Mouse (Mus musculus) hindbrain, postnatal 0 days (tissue): ENCODE measurements around the gene Extl1. TPM values are rescaled to one million over a fixed set of nuclear protein-coding genes. Genes with fewer than 3 reads are reported as not detected.

Experiments
- ATAC-seq: fragments of 200-750 bp; cut with Nextera tagmentation; 2 replicates; pipeline ENCODE4 v1.8.0; 2017; ENCODE audit warnings: mild to moderate bottlenecking, moderate TSS enrichment, moderate library complexity
- DNase-seq: peaks from one replicate; pipeline ENCODE4 v3.0.0-alpha.2; 2015; ENCODE audit warnings: low spot score
- H3K27ac ChIP-seq: fragments of 300-500 bp; sonication (generic); 2 replicates; pipeline ENCODE4 v1.5.1; 2014; ENCODE audit warnings: mild to moderate bottlenecking
- H3K27me3 ChIP-seq: fragments of 300-500 bp; sonication (generic); 2 replicates; pipeline ENCODE4 v1.6.1; 2014; ENCODE audit warnings: low read length, mixed read lengths; ENCODE audit not compliant: insufficient read depth
- H3K36me3 ChIP-seq: fragments of 300-500 bp; sonication (generic); 2 replicates; pipeline ENCODE4 v1.6.1; 2014; ENCODE audit warnings: low read length, mixed read lengths; ENCODE audit not compliant: insufficient read depth
- H3K4me1 ChIP-seq: fragments of 300-500 bp; sonication (generic); 2 replicates; pipeline ENCODE4 v1.6.1; 2014; ENCODE audit warnings: antibody characterized with exemption, low read length, mixed read lengths; ENCODE audit not compliant: insufficient read depth
- H3K4me2 ChIP-seq: fragments of 300-500 bp; sonication (generic); 2 replicates; pipeline ENCODE4 v1.6.1; 2014; ENCODE audit warnings: low read depth, mild to moderate bottlenecking, low read length, moderate library complexity, mixed read lengths
- H3K4me3 ChIP-seq: fragments of 300-500 bp; sonication (generic); 2 replicates; pipeline ENCODE4 v1.5.1; 2014; ENCODE audit warnings: low read length
- H3K9ac ChIP-seq: fragments of 300-500 bp; sonication (generic); replicated peaks from 2 replicates; pipeline ENCODE4 v1.6.1; 2014; ENCODE audit warnings: mild to moderate bottlenecking, low read length, moderate library complexity, mixed read lengths
- H3K9me3 ChIP-seq: fragments of 300-500 bp; sonication (generic); 2 replicates; pipeline ENCODE4 v1.6.1; 2016; ENCODE audit warnings: low read length, mixed read lengths
- CTCF ChIP-seq: IDR thresholded peaks from 2 replicates; pipeline ENCODE4 v1.5.1; 2016; ENCODE audit warnings: antibody characterized with exemption, control low read depth, low read depth
- WGBS: fragments of 180-500 bp; shearing (Covaris S2); extraction: QIAGEN DNeasy Blood & Tissue Kit; methylation state at CpG from one replicate; pipeline ENCODE4 v1.1.7; 2014; 5-methylcytosine and 5-hydroxymethylcytosine counted together
- polyA plus RNA-seq: library from polyadenylated mRNA; unstranded; fragments of >200 nt; fragmentation: Nextera tagmentation; extraction: Ambion mirVana; gene quantifications from 2 replicates; pipeline ENCODE4 v1.2.1, GENCODE M21; 2015
- total RNA-seq: library from RNA; depleted of rRNA; stranded (reverse); fragments of >200 nt; gene quantifications from 2 replicates; pipeline ENCODE4 v1.2.3, GENCODE M21; 2014

Extl1 gene
- total and polyA plus RNA-seq, 2 experiments from 2014 or later, result 0.39 to 1.8 TPM

DNA sequence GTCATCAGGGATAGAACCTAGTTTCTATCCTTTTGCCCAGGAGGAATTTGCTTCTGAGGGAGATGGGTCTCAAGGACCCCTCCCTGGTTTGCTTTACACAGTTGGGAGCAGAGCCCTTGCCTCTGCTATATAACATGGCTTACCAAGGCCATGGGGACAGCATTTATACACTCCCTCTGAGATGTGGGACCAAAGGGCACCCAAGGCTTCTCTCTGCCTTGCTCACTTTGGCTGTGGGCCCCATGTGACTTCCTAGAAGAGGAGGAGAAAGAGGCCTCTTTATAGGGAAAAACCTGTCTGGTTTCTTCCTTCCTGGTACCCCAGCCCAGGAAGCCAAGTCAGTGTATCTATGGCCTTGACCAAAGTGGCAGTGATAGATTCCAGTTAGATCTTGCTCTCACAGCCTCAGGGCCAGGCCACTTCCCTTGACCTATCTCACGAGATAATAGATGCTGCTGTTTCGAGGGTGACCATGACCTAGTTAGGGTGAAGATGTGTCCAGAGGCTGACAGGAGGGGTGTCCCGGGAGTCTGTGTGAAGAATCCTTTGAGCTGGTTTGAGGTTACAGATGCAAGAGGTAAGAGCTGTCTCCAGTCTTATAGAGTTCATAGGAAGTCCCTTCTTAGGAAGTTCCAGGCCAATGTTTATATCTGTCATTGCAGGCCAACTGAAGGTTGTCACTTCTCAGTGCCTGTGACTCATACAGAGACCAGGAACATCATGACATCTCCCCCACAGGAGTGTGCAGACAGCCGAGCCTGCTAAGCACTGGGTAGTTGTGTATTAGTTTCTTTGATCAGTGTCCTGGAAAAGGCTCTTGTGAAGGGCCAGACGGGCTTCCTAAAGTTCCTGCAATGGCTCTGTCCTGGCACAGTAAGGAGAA, 29.9 kb downstream of the Extl1 start:
- Histone ChIP-seq H3K27ac (no peak overlapping the region), H3K9ac (no peak overlapping the region), H3K4me3 (no peak overlapping the region), H3K36me3 (no peaks in the 10 kb centered on the region), H3K4me2 (no peak overlapping the region), H3K4me1 (no peaks in the 10 kb centered on the region; the same call in 1 of the 2 replicates), H3K9me3 (no peaks in the 10 kb centered on the region), H3K27me3 (0 out of 2 replicates have a peak, but pooled peaks cover 3% of the 10 kb centered on the region)
- 67% methylated on average over 5 of the region's 5 CpGs for WGBS
- no peak for TF ChIP-seq CTCF
- DNase-seq, result no peak
- no peak for ATAC-seq

- WGBS, result 77% methylated on average over 7 of the region's 7 CpGs
- Histone ChIP-seq H3K27ac (no peak overlapping the region), H3K4me3 (no peak overlapping the region), H3K4me2 (no peak overlapping the region), H3K27me3 (0 out of 2 replicates have a peak, but pooled peaks cover 3% of the 10 kb centered on the region), H3K4me1 (no peaks in the 10 kb centered on the region; the same call in 1 of the 2 replicates), H3K36me3 (no peaks in the 10 kb centered on the region), H3K9ac (no peak overlapping the region), H3K9me3 (no peaks in the 10 kb centered on the region)
- ATAC-seq (no peak), DNase-seq (no peak)
- TF ChIP-seq CTCF, result no peak
Observed at GRCm38 (mm10) chr4:134352929-134353328, 30.7 kb downstream of the Extl1 start.

DNA sequence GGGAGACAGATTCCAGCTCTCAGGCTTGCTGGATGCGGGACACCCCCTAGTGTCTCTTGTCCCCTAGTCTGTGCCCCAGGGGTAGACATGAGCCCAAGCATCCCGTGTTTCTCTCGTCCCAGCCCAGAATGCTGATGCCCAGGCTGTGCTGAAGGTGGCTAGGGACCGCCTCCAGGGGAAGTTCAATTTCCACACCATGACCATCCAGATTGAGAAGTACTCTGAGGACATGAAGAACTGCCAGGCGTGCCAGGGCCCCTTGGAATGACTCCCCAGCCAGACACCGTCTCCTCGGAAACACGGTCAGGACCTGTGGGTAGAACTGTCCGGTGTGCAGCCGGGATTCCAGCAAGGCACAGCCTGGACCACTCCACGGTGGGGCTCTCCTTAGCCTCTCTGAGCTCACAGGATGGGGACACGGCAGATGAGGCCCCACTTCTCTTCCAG, 31.4 kb downstream of the Extl1 start:
- H3K27ac ChIP-seq, result no peak overlapping the region
- H3K4me2 ChIP-seq, result no peak overlapping the region
- ATAC-seq, result no peak
- H3K27me3 ChIP-seq, result 0 out of 2 replicates have a peak, but pooled peaks cover 1% of the 10 kb centered on the region
- no peaks in the 10 kb centered on the region for H3K9me3 ChIP-seq
- no peaks in the 10 kb centered on the region for H3K36me3 ChIP-seq
- H3K4me3 ChIP-seq, result no peak overlapping the region
- H3K9ac ChIP-seq, result no peak overlapping the region
- WGBS, result 39% methylated on average over 12 of the region's 12 CpGs
- no peak for TF ChIP-seq CTCF
- DNase-seq, result no peak
- H3K4me1 ChIP-seq, result no peaks in the 10 kb centered on the region

DNA sequence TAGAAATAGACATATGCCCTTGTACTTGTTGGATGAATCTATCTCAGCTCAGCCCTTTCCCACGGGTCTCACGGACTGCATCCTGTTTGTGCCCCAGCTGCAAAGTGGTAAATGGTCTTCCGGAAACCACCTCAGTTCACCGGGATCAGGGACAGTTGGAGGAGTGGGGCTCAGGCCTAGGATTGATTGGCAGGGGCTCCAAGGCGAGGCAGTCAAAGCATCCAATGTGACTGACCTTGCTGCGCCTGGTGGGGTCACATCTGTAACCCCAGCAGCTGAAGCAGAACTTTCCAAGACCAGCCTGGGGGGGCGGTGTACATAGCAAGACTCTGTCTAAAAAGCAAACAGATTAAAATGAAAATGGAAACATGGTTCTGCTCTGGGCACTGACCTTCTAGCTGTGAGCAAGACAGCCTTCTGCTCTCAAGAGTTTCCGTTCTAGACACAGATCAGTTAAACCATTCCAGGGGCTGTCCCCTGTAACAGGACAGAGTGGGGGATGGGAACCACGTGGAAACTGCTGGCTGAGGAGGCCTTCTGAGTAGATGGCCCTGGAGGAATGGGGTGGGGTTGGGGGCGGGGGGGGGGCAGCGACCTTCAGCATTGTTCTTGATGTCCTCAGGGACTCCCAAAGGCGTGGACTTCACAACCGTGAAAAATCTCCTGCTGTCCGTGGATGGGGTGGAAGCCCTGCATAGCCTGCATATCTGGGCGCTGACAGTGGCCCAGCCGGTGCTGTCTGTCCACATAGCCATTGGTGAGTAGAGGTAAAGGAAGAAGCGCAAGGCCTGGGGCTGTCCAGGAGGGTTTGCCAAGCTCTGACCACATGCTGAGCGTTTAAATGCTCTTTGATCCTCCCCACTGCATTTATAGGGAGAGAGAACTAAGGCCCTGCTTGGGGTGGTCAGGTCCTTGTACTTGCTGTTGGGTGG, 32.1 kb downstream of the Extl1 start:
- Histone ChIP-seq H3K4me1 (no peaks in the 10 kb centered on the region), H3K9me3 (no peaks in the 10 kb centered on the region), H3K9ac (no peak overlapping the region), H3K4me3 (no peak overlapping the region), H3K27ac (no peak overlapping the region), H3K4me2 (no peak overlapping the region), H3K27me3 (0 out of 2 replicates have a peak, but pooled peaks cover 6% of the 10 kb centered on the region), H3K36me3 (no peaks in the 10 kb centered on the region)
- ATAC-seq, result no peak
- no peak for DNase-seq
- no peak for TF ChIP-seq CTCF
- WGBS, result 45% methylated on average over 18 of the region's 18 CpGs

GRCm38 (mm10) chr4:134350641-134351040, 33.0 kb downstream of the Extl1 start:
- no peak overlapping the region for H3K4me3 ChIP-seq

DNA sequence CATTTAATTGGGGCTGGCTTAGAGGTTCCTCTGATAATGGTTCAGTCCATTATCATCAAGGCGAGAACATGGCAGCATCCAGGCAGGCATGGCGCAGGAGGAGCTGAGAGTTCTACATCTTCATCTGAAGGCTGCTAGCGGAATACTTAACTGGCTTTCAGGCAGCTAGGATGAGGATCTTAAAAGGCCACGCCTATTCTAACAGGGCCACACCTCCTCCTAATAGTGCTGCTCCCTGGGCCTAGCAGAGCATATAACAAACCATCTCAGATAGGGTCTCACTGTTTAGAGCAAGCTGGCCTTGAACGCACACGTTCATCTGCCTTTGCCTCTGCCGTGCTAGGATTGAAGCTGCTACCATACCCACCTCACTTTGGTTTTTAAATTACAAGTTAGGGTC, 33.8 kb downstream of the Extl1 start:
- Histone ChIP-seq H3K27ac (no peak overlapping the region), H3K27me3 (0 out of 2 replicates have a peak, but pooled peaks cover 8% of the 10 kb centered on the region), H3K4me3 (no peak overlapping the region), H3K9ac (no peak overlapping the region), H3K9me3 (no peaks in the 10 kb centered on the region), H3K4me2 (no peak overlapping the region), H3K36me3 (no peaks in the 10 kb centered on the region), H3K4me1 (no peaks in the 10 kb centered on the region)
- TF ChIP-seq CTCF, result no peak
- 89% methylated on average over 7 of the region's 7 CpGs for WGBS
- ATAC-seq (no peak), DNase-seq (no peak)

More at GRCm38 (mm10) chr4:134350641-134351040, 33.0 kb downstream of the Extl1 start:
- WGBS, result 94% methylated on average over 6 of the region's 6 CpGs
- no peak for ATAC-seq
- TF ChIP-seq CTCF, result no peak
- H3K27ac ChIP-seq, result no peak overlapping the region
- no peaks in the 10 kb centered on the region for H3K9me3 ChIP-seq
- H3K36me3 ChIP-seq, result no peaks in the 10 kb centered on the region
- no peak overlapping the region for H3K4me2 ChIP-seq
- DNase-seq, result no peak
- H3K27me3 ChIP-seq, result 0 out of 2 replicates have a peak, but pooled peaks cover 6% of the 10 kb centered on the region
- H3K9ac ChIP-seq, result no peak overlapping the region
- H3K4me1 ChIP-seq, result no peaks in the 10 kb centered on the region
